Mouse (Mus musculus) stomach, postnatal 0 days (tissue): ENCODE measurements around the gene Usp42.

Experiments used
- CTCF ChIP-seq: IDR thresholded peaks from 2 replicates; pipeline ENCODE4 v1.5.1; 2016; ENCODE audit warnings: antibody characterized with exemption, low read depth, mild to moderate bottlenecking, moderate library complexity
- EP300 ChIP-seq: optimal IDR thresholded peaks from 2 replicates; pipeline ENCODE3; 2016; ENCODE audit warnings: antibody characterized with exemption

- TF ChIP-seq CTCF, result no peak
- no peak for TF ChIP-seq EP300
Measured at GRCm38 (mm10) chr5:143670740-143671415, 61.2 kb downstream of the Usp42 start.
